Mouse (Mus musculus): Measurements from ENCODE around the gene Ifitm3. TPM values are rescaled to one million over a fixed set of nuclear protein-coding genes. Genes with fewer than 3 reads are reported as not detected.

Ifitm3 gene
- polyA plus RNA-seq, 1 experiment = 1,312 TPM

DNA sequence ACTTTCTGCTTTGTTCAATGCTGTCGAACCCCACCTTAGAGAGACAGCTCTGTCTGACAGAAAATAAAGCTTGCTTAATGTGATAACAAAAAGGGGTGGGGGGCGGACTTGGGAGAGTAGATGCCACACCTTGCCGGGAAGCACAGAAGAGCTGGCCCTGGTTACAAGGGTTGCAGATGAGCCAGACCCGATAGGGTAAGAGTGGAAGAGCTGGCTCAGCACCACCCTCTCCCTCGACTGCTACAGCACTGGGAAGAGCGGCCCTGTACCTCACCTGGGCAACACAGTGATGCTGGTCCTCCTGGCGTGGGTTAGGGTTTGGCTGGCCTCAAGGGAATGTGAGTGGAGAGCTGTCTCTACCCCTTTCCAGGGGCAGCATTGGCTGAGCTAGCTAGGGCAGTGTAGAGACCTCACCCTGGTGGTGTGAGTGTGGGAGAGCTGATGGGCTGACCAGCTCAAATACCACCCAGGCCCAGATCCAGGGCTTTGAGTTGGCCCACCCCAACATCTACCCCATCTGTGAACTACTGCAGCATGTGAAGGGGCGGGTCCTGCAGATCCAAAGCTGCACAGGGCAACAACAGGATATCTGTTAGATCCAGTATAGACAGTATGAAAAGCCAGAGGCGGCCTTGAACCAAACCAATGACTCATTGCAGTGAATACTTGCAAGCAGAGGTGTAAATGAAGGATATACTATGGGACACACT is 22.0 kb upstream of the Ifitm3 start:
- TF ChIP-seq MYOD1 (IDR thresholded peaks at IDR 0.05; ENCODE audit: control insufficient read depth in 1 of 3, insufficient read length in 2 of 3, low read depth in 2 of 3) (no peak), E2F4 (IDR thresholded peaks at IDR 0.05; ENCODE audit: insufficient read depth) (no peak), TCF3 (IDR thresholded peaks at IDR 0.05; ENCODE audit: insufficient read length, low read depth) (no peak), REST (IDR thresholded peaks at IDR 0.05; ENCODE audit: insufficient read depth, insufficient read length) (no peak), MYOG (IDR thresholded peaks at IDR 0.05; ENCODE audit: control insufficient read depth in 1 of 3, insufficient read depth in 1 of 3, insufficient read length in 2 of 3, low read depth in 2 of 3) (no peak), MAX (IDR thresholded peaks at IDR 0.05; ENCODE audit: low read depth) (no peak)
- no peak overlapping the region for H3ac ChIP-seq (ENCODE audit: control insufficient read depth, insufficient read length)
- no peaks in the 10 kb centered on the region for H3K79me2 ChIP-seq (ENCODE audit: control insufficient read depth, insufficient read depth)
- H3K27me3 ChIP-seq (ENCODE audit: control insufficient read depth, insufficient read depth, insufficient read length) = no peaks in the 10 kb centered on the region
- H3K4me2 ChIP-seq (ENCODE audit: low read depth) = no peak overlapping the region
- H3K36me3 ChIP-seq (ENCODE audit: control insufficient read depth, insufficient read depth) = no peaks in the 10 kb centered on the region
- H3K4me3 ChIP-seq = no peak overlapping the region

DNA sequence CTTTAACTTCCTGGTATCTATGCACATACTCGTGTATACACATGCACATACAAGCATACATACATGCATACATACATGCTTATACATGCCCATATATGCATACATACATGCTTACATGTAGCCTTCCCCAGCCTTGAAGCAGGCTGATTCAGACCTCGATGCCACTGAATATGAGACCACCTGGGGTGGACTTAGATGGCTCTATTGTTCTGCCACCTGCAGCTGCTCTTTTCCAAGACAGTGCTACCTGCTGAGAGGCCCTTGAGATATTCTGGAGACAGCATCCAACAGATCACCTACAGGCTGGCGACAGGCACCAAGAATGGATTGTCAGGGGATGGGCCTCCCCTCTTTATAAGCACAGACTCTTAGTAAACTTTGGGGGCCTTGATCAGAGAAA is 19.8 kb upstream of the Ifitm3 start:
- no peak overlapping the region for H3K4me3 ChIP-seq
- no peaks in the 10 kb centered on the region for H3K27me3 ChIP-seq (ENCODE audit: control insufficient read depth, insufficient read depth, insufficient read length)
- no peak for TF ChIP-seq MAX (IDR thresholded peaks at IDR 0.05; ENCODE audit: low read depth)
- TF ChIP-seq MYOD1 (IDR thresholded peaks at IDR 0.05; ENCODE audit: control insufficient read depth in 1 of 3, insufficient read length in 2 of 3, low read depth in 2 of 3) = no peak
- TF ChIP-seq TCF12 (IDR thresholded peaks at IDR 0.05; ENCODE audit: insufficient read depth, poor library complexity, severe bottlenecking) = no peak
- no peak for TF ChIP-seq SRF (IDR thresholded peaks at IDR 0.05; ENCODE audit: control insufficient read depth, insufficient read length, low read depth)
- no peak for TF ChIP-seq E2F4 (IDR thresholded peaks at IDR 0.05; ENCODE audit: insufficient read depth)
- TF ChIP-seq MYOG (IDR thresholded peaks at IDR 0.05; ENCODE audit: control insufficient read depth in 1 of 3, insufficient read depth in 1 of 3, insufficient read length in 2 of 3, low read depth in 2 of 3) = no peak
- TF ChIP-seq CEBPB (IDR thresholded peaks at IDR 0.05; ENCODE audit: insufficient read depth, poor library complexity, severe bottlenecking) = no peak
- no peak for TF ChIP-seq POLR2AphosphoS2 (IDR thresholded peaks at IDR 0.05; ENCODE audit: insufficient read length, low read depth)
- no peak for TF ChIP-seq REST (IDR thresholded peaks at IDR 0.05; ENCODE audit: insufficient read depth, insufficient read length)
- TF ChIP-seq TCF3 (IDR thresholded peaks at IDR 0.05; ENCODE audit: insufficient read length, low read depth) = no peak
- no peak for TF ChIP-seq USF1 (IDR thresholded peaks at IDR 0.05; ENCODE audit: low read depth)
- no peak for TF ChIP-seq POLR2A (IDR thresholded peaks at IDR 0.05; ENCODE audit: insufficient read length, low read depth)
- no peak overlapping the region for H3K4me2 ChIP-seq (ENCODE audit: low read depth)
- no peaks in the 10 kb centered on the region for H3K36me3 ChIP-seq (ENCODE audit: control insufficient read depth, insufficient read depth)
- H3ac ChIP-seq (ENCODE audit: control insufficient read depth, insufficient read length) = no peak overlapping the region
- H3K79me2 ChIP-seq (ENCODE audit: control insufficient read depth, insufficient read depth) = no peaks in the 10 kb centered on the region

DNA sequence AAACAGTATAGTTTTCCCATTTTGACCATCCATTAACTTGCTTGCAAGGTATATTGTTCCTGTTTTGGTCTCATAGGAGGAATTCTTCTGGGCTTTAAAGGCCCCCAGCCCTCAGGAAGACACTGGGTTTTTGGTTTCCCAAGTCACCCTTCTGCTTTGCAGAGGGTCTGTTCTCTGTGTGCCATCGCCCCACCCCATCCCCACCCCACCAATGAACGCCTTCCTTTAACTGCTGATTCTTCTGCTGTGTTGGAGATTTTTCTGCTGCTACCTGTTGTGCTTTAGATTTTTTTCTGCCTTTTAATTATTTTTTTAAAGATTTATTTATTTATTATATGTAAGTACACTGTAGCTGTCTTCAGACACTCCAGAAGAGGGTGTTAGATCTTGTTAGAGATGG is 18.3 kb upstream of the Ifitm3 start, which contains the start of gene Gm17387:
Gene Gm17387, plus strand, starts transcription at position 301 of the 400 bp plus-strand sequence.
- no peak within 1 kb of the TSS for H3ac ChIP-seq (ENCODE audit: control insufficient read depth, insufficient read length)
- H3K4me2 ChIP-seq (ENCODE audit: low read depth) = no peak within 1 kb of the TSS
- no peaks in the 10 kb centered on the region for H3K79me2 ChIP-seq (ENCODE audit: control insufficient read depth, insufficient read depth)
- no peak for TF ChIP-seq REST (IDR thresholded peaks at IDR 0.05; ENCODE audit: insufficient read depth, insufficient read length)
- H3K4me3 ChIP-seq = no peak within 1 kb of the TSS
- no peaks in the 10 kb centered on the region for H3K36me3 ChIP-seq (ENCODE audit: control insufficient read depth, insufficient read depth)
- H3K27me3 ChIP-seq (ENCODE audit: control insufficient read depth, insufficient read depth, insufficient read length) = no peaks in the 10 kb centered on the region

DNA sequence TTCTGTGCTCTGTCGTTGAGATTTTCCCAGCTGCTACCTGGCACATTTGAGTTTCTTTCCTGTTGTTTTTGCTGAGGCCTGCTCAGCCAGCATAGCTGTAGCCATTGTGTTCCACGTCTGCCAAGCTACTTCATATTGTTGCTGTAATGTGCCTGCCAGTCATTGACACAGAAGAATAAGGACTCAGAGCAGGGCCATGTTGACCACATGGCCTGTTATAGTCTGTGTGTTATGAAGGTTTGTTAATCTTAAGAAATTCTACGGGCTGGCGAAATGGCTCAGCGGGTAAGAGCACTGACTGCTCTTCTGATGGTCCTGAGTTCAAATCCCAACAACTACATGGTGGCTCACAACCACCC is 16.1 kb upstream of the Ifitm3 start:
- Histone ChIP-seq H3K4me3 (no peak overlapping the region), H3K4me2 (ENCODE audit: low read depth) (no peak overlapping the region)
- TF ChIP-seq MYOD1 (IDR thresholded peaks at IDR 0.05; ENCODE audit: control insufficient read depth in 1 of 3, insufficient read length in 2 of 3, low read depth in 2 of 3) (no peak), USF1 (IDR thresholded peaks at IDR 0.05; ENCODE audit: low read depth) (no peak), MAX (IDR thresholded peaks at IDR 0.05; ENCODE audit: low read depth) (no peak), POLR2AphosphoS2 (IDR thresholded peaks at IDR 0.05; ENCODE audit: insufficient read length, low read depth) (no peak), REST (IDR thresholded peaks at IDR 0.05; ENCODE audit: insufficient read depth, insufficient read length) (no peak), SRF (IDR thresholded peaks at IDR 0.05; ENCODE audit: control insufficient read depth, insufficient read length, low read depth) (no peak), TCF3 (IDR thresholded peaks at IDR 0.05; ENCODE audit: insufficient read length, low read depth) (no peak), TCF12 (IDR thresholded peaks at IDR 0.05; ENCODE audit: insufficient read depth, poor library complexity, severe bottlenecking) (no peak), MYOG (IDR thresholded peaks at IDR 0.05; ENCODE audit: control insufficient read depth in 1 of 3, insufficient read depth in 1 of 3, insufficient read length in 2 of 3, low read depth in 2 of 3) (no peak), E2F4 (IDR thresholded peaks at IDR 0.05; ENCODE audit: insufficient read depth) (no peak), POLR2A (IDR thresholded peaks at IDR 0.05; ENCODE audit: insufficient read length, low read depth) (no peak), CEBPB (IDR thresholded peaks at IDR 0.05; ENCODE audit: insufficient read depth, poor library complexity, severe bottlenecking) (no peak)

DNA sequence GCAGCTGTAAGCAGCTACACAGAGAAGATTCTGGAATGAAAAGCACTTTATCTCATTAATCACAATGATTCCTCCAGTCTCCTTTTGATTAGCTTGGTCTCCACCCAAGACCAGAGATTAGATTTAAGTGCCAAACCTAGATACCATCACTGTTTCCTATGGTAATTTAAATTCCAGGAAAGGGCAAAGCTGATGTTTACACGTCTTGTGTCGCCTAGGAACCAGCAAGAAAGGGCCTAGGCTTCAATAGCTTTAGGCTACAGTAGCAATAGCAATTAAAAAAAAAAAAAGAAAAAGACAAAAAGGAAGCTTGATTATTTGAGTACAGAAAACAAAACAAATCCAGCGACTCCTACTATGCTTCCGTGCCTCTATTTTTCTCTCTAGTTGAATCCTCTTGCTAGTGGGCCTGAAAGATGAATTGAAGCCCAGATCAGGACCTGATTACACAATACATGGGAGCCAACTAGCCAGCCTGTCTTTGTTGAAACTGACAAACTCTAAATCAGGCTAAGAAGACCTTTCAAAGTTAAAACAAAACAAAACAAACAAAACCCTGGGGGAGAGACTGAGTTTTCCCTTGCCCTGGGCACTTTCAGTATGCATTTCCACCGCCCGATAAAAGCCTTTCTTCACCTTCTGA is 15.6 kb upstream of the Ifitm3 start:
- H3K36me3 ChIP-seq (ENCODE audit: control insufficient read depth, insufficient read depth) = no peaks in the 10 kb centered on the region
- no peak overlapping the region for H3K4me2 ChIP-seq (ENCODE audit: low read depth)

More for the DNA sequence above, 16.1 kb upstream of the Ifitm3 start:
- Histone ChIP-seq H3K36me3 (ENCODE audit: control insufficient read depth, insufficient read depth) (no peaks in the 10 kb centered on the region), H3ac (ENCODE audit: control insufficient read depth, insufficient read length) (no peak overlapping the region), H3K79me2 (ENCODE audit: control insufficient read depth, insufficient read depth) (no peaks in the 10 kb centered on the region), H3K27me3 (ENCODE audit: control insufficient read depth, insufficient read depth, insufficient read length) (no peaks in the 10 kb centered on the region)

More for the DNA sequence above, 15.6 kb upstream of the Ifitm3 start:
- TF ChIP-seq MAX (IDR thresholded peaks at IDR 0.05; ENCODE audit: low read depth) = no peak
- TF ChIP-seq MYOG (IDR thresholded peaks at IDR 0.05; ENCODE audit: control insufficient read depth in 1 of 3, insufficient read depth in 1 of 3, insufficient read length in 2 of 3, low read depth in 2 of 3) = no peak
- no peak for TF ChIP-seq MYOD1 (IDR thresholded peaks at IDR 0.05; ENCODE audit: control insufficient read depth in 1 of 3, insufficient read length in 2 of 3, low read depth in 2 of 3)
- no peak for TF ChIP-seq USF1 (IDR thresholded peaks at IDR 0.05; ENCODE audit: low read depth)
- H3K79me2 ChIP-seq (ENCODE audit: control insufficient read depth, insufficient read depth) = no peaks in the 10 kb centered on the region
- no peak overlapping the region for H3K4me3 ChIP-seq
- no peaks in the 10 kb centered on the region for H3K27me3 ChIP-seq (ENCODE audit: control insufficient read depth, insufficient read depth, insufficient read length)
- H3ac ChIP-seq (ENCODE audit: control insufficient read depth, insufficient read length) = no peak overlapping the region

Data from myocyte (in vitro differentiated cells).